Mouse (Mus musculus) CH12F3 (cell line): ENCODE data around the gene Kalrn.

Experiments
- in situ Hi-C: fragments of 300-500 bp; cut with MboI; formaldehyde crosslinking; loops from 2 replicates; pipeline ENCODE4 v1.14.3; 2020; ENCODE audit warnings: low sequenced_read_pairs

Gene Kalrn

DNA sequence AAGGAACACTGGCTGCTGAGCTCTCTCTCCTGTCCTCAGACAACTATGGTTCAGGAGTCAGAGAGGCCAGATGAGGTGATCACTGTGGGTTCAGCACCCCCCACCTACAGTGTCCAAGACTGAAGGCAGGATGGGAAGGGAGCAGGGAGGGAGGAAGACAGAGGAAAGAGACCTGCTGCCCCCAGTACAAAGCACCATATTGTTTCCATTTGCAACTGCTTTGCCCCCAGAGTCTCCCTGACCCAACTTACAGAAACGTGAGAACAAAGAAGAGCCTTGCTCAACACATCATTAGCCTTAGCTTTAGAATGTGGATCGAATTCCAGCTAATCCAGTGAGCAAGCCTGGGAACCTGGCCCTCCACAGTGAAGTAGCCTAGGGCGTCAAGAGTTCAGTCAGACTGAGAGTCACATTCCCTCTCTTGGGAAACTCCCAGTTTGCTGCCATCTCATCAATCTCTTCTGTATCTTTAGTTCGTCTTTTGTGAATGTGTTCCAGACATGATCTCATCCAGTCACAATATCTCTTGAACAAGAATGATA is 295.0 kb downstream of the Kalrn start:
- in situ Hi-C loops = no loop called here

DNA sequence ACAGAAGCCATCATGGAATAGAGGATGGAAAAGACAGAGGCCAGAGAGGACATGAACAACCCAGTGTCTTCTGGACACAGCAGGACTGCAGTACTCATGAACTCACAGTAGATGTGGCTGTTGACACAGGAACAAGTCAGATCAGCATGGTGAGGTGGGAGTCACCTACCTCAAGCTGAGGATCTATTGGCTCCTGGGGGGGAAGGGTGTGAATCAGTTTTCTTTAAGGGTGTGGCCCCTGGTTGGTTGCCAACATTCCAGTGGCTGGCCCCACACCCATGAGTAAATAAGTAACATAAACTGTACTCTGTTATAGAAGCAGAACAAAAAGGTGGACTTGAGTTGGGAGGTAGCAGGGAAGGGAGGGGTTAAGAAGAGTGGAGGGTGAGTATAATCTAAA is 298.7 kb downstream of the Kalrn start:
- in situ Hi-C loops = no loop called here

DNA sequence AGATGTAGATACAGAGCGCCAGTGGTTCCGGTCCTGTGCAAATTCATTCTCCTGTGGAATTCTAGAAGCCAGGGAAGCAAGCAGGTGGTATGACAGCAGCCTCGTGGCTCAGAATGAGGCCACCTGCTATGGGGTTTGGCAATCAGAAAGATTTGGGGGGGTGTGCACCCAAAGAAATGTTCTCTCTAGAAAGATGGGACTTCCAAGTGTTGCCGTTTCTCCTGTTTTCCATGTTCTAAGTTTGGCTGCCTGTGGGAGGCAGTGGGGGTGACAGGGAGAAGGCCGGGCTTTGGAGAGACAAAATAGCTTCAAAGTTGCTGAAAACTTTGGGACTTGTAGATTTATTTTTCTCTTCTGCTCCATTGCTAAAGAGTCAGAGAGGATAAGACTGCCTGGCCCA is 301.9 kb downstream of the Kalrn start:
- in situ Hi-C loops = no loop called here

DNA sequence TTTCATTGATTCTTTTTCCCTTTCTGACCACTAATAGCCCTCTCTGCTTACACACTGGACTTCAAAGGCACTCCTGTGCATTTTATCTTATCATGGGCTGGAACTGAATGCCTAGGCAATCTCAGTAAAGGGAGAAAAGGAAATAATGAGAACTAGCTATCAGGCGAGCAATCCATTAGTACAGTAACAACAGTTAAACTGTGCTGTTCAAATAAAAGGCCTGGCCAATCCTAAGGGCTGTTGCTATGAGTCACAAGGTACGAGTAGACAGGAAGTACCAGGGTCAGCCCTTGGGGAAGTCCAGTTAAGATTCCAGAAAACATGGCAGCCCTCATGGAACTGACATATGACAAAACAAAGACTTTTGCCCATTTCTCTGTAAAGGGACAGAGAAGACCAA is 302.7 kb downstream of the Kalrn start:
- in situ Hi-C loops = no loop called here

DNA sequence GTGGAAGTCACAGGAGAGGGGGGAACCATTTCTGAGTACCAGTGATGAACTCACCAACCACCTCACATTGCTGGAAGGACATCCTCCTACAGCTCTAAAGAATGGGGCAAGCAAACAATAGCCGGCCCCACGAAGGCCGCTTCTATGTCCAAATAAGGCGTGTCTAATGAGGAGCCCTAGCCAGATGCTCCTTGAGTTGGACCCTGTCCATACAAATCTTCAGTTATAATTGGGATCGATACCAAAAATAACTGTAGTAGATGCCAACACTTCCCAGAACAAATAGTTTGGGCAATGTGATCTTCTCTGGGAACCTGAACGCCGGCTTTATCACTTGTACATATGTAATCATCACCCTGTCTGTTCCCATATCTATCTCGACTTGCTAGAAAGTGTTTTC is 303.7 kb downstream of the Kalrn start:
- in situ Hi-C loops = no loop called here

DNA sequence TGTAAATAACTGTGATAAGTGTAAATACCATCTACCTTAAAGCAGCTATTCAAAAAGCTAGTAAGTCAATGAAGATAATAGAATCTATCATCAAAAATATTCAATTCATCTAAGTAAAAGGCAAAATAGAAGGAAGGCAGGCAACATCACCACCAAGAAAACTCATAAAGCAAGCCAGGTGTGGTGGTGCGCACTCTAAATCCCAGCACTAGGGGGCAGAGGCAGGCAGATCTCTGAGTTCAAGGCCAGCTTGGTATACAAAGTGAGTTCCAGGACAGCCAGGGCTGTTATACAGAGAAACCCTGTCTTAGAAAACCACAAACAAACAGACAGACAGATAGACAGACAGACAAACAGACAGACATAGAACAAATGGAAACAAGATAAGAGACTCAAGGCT is 305.6 kb downstream of the Kalrn start:
- in situ Hi-C loops = no loop called here

DNA sequence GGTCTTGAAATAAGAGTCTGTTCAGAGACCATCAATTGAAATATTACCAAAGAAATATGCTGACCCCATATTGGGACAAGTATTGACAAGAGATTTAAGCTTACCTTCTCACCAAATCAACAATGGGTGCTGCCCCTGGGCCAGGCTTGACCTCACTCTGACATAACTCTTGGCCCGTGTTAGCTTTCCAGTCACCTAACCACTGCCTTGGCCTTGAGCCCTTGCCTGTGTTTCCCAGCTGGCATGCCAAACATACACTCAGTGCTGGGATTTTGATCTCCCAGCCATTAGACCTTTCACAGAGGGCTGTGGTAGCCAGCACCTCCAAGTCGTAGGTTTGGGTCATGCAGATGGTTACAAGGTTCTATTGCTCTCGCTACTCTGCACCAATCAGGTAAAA is 308.7 kb downstream of the Kalrn start:
- in situ Hi-C loops = no loop called here

DNA sequence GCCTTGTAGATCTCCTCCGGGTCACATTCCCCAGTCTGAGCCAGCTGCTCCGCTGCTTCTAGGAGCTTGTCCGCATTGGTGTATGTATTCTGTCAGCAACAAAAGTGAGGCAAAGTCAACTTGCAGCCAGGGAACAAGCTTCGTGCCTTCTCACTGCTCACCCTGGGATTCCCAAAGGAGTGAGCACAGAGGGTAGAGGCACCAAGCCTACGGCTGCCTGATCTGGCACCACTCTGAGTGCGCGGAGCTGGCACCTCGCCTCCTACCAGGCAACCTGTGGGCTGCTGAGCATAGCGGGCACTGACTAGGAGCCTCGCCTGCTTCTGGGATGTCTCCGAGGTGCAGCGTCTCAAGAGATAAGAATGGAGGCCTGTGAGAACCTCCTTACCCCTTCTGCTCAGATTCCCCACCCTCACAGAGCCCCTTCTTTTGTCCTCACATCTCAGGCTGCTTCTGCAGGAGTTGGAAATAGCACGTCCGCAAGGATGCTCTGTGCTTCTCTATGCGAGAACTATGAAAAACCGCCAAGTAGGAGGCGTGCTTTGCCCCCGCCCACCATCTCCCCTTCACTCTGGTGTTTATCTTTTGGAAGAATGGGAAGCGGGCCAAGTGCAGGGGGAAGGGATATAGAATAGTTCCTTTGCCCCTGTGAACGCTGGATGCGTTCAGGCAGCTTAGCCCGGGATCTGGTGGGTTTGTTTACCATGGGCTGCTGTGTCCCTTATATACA is 310.4 kb downstream of the Kalrn start:
- in situ Hi-C loops = no loop called here

DNA sequence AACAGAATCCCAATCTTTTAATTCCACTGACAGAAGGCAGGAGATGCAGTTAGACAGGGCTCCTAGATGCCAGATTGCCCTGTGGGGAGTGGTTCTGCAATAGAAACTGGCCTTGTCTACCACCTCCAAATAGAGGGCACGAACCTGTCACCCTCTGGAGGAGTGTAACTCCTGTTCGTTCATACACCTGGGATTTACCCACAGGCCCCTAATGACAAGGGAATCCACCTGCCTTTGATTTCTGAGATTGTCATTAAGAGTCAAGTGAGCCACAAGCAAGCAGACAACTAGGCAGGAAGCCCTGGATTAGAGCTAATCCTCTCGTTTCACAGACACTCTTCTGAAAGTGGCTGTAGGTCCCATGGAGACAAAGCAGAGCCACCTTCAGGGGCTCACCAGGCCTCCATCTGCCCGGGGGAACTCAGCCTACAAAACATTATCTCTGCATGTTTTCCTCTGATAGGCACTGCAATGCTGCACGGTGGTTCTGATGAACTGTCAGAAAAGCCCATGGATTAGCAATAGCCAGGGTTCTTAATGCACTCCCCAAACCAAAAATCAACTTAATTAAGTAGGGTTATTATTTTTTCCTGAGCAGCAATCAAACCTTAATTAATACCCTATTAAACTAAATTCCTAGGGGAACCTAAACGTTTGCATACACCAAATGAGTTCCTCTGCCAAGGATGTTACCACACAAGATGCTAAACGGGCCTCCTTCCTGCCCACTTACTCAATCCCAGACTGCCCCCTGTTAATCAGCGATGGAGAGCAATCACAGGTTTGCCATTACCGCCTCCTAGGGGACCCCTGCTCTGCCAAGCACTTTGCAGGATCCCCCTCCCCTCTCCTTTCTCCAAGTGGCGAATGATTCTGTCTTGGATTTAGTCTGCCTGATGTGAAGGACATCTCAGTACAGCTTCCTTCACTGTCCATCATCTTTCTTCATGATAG is 312.1 kb downstream of the Kalrn start:
- in situ Hi-C loops = no loop called here

DNA sequence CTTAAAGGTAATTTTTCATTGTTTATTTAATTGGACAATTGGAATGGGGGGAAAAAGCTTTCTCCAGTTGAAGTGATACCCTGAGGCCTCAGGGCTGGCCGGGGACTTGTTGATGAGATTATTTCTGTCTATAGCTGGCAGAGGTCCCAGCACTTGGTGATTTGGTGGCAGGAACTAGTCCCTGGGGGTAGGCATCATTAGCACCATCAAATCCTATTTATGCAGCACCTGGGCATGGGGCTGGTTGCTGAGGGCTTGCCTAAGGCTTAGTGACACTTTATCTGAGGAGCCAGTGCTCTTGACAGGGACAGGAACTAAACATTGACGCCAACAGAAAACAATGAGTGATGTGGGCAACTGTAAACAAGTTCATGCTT is 318.7 kb downstream of the Kalrn start:
- in situ Hi-C loops = no loop called here

DNA sequence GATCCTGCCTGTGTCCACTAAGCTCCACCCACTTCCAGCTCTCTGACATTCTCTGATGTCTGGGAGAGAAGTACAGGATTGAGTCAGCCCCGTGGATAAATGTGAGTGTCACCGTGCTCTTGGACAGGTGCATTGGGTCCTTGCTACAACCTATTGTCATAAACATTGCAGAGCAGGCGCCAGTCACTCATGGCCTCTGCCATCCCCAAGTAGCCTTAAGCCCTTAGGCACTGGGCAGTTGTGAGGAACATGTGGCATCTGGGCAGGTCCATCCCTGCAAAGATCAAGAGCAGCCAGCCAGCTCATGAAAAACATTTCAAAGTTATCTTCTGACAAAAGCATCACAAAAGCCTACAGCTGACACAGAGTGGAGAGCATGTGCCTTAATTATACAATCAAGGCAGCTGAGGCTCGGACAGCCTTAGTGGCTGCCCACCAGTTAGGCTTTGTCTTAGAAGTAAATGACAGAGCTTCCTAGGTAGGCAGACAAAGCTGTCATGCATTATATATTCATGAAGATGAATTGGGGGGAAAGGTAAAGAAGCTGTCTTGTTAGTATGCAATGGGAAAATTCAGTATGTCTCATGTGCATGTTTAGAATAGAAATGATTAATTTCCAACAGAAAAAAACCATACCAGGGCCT is 319.2 kb downstream of the Kalrn start:
- in situ Hi-C loops = no loop called here

DNA sequence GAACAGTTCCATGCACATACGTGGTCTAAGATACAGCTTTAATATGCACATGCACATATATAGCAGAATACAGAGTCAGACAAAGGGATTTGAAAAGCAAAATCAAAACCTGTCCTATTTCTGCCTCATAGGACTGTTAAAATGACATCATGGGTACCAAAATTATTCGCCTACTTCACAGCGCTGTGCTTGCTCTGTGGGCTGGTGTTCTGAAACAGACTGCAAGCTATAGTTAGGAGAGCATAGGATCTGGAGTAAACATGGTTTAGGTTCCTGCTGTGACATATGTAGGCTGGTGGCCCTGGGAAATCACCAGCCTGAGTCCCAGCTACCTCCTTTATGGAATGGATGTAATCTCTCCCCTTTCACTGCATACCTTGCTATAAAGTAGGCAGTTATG is 320.7 kb downstream of the Kalrn start:
- in situ Hi-C loops = no loop called here

DNA sequence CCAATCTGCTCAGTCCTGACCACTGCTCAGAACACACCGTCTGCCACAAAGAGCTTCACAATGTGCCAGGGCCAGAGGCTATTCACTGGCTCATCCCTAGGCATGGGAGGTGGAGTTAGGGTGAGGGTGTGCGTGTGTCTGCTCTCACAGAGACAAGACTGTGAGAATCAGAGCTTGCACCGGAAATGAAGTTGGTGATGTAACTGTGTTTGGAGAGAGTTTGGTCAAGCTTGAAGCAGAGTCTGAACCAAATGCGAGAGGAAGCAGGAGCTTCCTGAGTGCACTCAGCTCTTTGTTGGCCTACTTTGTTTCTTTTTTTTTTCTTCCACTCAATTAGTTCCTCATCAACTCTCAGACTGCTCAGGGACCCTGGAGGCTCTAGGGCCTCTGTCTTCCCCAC is 325.1 kb downstream of the Kalrn start:
- in situ Hi-C loops = no loop called here

DNA sequence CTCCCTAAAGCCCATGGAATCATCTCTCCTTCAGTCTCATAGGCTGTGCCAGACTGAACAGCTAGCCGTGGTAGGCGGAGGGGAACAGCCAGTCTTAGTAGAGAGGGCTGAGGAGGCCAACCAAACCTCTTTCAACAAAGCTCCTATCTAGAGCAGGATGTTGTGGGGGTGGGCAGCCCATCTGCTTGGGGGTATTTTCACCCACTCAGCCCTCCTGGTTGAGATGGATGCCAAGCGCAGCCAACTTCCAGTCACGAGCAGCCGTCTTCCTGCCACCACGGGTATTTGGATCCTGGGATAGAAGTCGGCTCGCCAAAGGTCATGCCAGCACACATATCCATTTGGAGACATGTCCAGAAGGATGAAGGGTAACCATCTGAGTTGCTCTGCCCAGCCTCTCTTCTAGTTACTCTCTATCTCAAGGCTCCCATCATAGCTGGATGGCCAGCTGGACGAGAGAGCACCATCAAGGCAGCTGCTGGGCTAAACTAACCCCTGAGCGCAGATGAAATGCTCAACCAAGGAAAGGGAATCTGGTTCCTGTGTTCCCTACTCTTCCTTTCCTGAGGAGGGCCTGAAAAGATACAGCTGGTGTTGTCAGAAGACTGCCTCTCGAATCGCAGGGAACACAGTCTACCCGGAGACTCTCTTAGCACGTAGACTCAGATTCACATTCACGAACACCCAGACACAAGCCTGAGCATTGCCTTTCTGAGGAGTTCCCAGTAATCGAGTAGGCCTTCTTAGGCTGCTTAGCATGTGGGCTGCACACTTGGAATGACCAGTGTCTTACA is 331.2 kb downstream of the Kalrn start:
- in situ Hi-C loops = no loop called here

DNA sequence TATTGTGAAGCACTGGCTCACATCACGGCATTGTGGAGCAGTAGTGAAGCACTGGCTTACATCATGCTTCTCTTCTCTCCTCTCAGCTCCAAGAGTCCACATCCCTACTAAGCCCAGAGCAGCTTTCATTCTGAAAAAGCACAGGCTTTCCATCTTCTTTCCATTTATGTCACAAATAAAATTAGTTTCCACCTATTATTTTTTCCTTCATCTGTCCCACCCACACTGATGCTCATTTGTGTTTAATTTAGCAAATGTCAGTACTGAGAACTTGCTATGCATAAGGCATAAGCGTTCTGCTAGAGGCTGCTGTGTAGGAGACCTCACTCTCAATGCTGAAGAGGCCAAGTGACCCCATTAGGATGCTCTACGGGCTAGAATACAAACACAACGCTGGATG is 333.7 kb downstream of the Kalrn start:
- in situ Hi-C loops = no loop called here

DNA sequence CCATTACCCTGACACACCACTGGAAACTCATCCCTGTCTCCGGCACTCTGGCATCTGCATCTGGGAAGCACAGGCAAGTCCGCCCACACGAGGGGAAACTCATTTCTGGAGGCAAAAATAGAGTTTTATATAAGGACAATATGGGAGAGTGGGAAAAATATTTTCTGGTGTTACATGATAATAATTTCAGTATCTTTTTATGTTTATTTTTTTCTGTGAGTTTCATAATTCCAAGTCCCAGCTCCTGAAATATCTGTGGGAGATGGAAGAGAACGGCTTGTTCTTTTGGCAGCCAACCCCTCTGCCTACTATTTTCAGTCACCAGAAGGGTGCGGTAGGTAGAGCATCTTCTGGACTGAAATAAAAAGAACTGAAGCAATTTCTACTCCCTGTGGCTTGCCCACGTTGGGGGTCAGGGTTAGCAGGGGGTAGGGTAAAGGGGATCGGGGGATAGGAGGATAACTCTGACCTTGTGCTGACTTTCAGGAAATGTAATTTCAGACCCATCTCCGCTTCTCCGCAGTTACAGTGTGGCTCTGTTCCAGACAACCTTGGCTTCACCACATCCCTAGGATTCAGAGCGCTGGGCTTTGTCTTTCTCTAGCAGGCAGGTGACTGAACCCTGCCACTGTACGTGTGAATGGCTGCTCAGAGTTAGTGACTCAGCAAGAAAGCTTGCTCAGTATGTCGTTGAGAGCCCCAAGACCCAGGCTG is 336.3 kb downstream of the Kalrn start:
- in situ Hi-C loops = no loop called here

DNA sequence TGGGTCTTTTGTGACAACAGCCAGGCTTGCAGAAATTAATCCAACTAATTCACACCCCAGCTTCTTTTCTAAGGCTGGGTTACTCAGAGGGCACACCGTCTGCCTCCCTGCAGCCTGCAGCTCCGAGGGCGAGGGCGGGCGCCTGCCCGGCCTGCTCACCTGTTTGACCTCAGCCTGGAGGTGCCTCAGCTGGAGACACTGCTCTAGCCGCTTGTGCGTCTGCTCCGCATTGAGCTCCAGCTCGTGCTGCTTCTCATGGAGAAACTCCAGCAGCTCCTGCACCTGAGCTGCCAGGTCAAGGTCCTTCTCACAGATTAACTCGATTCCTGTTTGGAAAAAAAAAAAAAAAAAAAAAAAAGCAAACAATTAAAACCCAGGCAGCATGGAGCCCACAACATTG is 338.2 kb downstream of the Kalrn start:
- in situ Hi-C loops = no loop called here

DNA sequence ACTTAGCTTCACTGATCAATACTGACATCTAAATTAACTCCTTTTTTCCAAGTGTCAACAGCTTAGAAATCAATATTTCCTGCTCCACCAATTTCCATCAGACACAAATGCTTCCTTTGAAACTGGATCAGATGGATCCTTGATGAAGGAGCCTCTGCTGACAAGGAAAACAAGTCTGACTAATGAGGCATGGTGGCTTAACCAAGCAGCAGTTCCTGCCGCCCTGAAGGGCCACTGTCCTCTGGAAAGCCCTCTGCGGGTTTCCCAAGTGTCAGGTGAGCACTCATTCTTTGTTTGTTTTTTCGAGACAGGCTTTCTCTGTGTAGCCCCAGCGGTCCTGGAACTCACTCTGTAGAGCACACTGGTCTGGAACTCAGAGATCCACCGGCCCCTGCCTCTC is 341.4 kb downstream of the Kalrn start:
- in situ Hi-C loops = no loop called here

DNA sequence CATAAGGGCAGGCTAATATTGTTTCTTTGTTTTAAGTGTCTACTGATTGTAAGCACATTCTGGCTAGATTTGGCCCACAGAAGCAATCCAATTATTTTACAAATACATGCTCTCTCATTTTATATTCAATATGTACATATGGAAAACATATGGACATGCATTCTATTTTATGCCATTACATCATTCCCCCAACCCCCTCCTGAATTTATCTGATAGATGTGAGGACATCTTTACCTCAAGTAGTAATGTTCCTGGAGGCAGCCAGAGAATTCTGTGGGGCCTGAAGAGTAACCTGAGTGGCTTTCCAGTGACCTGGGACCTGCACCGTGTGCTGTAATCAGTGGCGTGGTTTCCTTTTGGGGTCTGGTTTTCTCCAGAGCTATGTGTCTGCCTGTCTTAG is 342.2 kb downstream of the Kalrn start:
- in situ Hi-C loops = no loop called here

DNA sequence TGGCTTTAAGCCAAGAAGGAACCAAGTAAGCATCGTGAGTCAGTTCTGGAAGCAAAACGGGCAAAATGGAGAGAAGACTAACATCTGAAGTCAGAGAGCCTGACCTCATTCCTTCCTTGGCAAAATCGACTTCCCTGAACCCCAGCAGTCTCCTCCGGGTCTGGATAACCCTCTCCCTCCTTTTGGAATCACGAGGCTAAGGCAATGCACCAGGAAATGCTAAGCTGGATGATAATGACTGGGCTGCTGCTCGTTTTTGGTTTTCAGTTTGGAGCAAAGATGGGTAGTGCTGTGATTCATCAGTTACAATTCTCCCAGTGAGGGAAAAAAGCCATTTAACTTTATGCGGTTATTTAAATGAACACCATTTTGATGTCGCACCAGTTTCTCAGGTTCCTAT is 344.0 kb downstream of the Kalrn start:
- in situ Hi-C loops = no loop called here
